Mouse (Mus musculus): ENCODE data around the gene Pald1.

DNA sequence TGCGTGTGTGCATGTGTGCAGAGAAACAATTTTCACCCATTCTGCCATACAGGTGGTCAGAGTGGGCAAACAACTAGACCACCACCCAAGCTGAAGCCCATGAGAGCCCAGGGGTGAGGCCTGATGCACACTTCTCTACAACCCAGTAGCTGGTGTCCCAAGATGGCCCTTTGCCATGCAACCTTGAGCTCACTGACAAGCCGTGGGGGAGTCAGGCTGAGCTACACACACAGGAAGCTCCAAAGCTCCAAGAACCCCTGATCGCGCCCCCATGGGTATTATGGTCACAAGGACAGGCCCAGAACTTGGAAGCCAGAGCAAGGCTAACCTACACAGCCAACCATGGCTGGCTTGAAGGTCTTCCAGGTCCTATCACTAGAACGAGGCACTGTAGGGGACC, 5.3 kb downstream of the Pald1 start:
- TF ChIP-seq POLR2A (IDR thresholded peaks at IDR 0.05; ENCODE audit: borderline replicate concordance, extremely low read depth, low read depth, low read length): no peak
- no peak for TF ChIP-seq CTCF (IDR thresholded peaks at IDR 0.05; ENCODE audit: insufficient read depth, low read length)

Data from lung, adult 2 months (tissue).